Comparison of ENCODE assay signal across 10 mouse cellular contexts in the genomic region with DNA sequence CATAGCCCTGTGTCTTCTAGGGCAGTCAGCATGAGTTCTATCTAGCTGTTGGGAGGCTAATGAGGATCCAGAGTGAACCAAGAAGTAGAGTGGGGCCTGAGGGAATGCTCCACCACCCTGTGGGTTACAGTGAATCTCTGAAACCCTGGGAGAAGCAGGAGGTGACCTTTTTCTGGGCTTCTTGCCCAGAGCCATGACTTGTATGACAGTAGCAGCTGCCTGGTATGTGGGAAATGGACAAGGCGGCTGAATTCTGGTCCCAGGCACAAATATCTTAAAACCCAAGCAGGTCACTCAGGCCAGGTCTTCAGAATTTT. TPM values are rescaled to one million over a fixed set of nuclear protein-coding genes. Genes with fewer than 3 reads are reported as not detected.
DNase-seq lines count a peak whose midpoint lies in the region; ATAC-seq and TF ChIP-seq lines count a peak whose summit lies in the region.
"Had no signal": no experiment of that assay in that cellular context is flagged by ENCODE, and none has a peak within 500 bp of the region (broad histone marks: within the 10 kb centered on the region; RNA-seq: fewer than 3 reads in every experiment).

No protein-coding gene starts in this region.

- no peak overlapping the region for H3K4me3 ChIP-seq in hindbrain, embryonic 15.5 days
- no peak overlapping the region for H3K4me3 ChIP-seq in hindbrain, embryonic 11.5 days (ENCODE audit: low read depth, low read length)
- no peak overlapping the region for H3K4me3 ChIP-seq in limb, embryonic 14.5 days (replicated peaks; ENCODE audit: low read length)

- H3K4me1 ChIP-seq in hindbrain, embryonic 15.5 days (replicated peaks) = peaks cover 27% of the 10 kb centered on the region
- H3K4me1 ChIP-seq in hindbrain, embryonic 11.5 days (replicated peaks; ENCODE audit: control insufficient read depth, insufficient read depth, low read length) = no peaks in the 10 kb centered on the region; the same call in 1 of the 2 replicates
- peaks cover 15% of the 10 kb centered on the region for H3K4me1 ChIP-seq in limb, embryonic 14.5 days (ENCODE audit: control insufficient read depth, insufficient read depth, low read length)

- 90% methylated on average over 1 of the region's 1 CpGs for WGBS in hindbrain, embryonic 15.5 days
- WGBS in hindbrain, embryonic 11.5 days = 86% methylated on average over 1 of the region's 1 CpGs
- WGBS in limb, embryonic 14.5 days = 100% methylated on average over 1 of the region's 1 CpGs

- TF ChIP-seq POLR2A in limb, embryonic 14.5 days (IDR thresholded peaks at IDR 0.05; ENCODE audit: borderline replicate concordance, extremely low read depth, insufficient read depth, insufficient read length) = no peak

- ATAC-seq in hindbrain, embryonic 15.5 days (ENCODE audit: low FRiP score, low read depth) = no peak
- no peak for ATAC-seq in hindbrain, embryonic 11.5 days (ENCODE audit: low FRiP score)
- no peak for ATAC-seq in limb, embryonic 14.5 days (ENCODE audit: low FRiP score, low read depth)

- no peaks in the 10 kb centered on the region for H3K9me3 ChIP-seq in hindbrain, embryonic 15.5 days
- H3K9me3 ChIP-seq in hindbrain, embryonic 11.5 days (ENCODE audit: control insufficient read depth, low read length) = no peaks in the 10 kb centered on the region
- no peaks in the 10 kb centered on the region for H3K9me3 ChIP-seq in limb, embryonic 14.5 days (ENCODE audit: control insufficient read depth, low read length)

- no peak overlapping the region for H3K9ac ChIP-seq in hindbrain, embryonic 15.5 days
- no peak overlapping the region for H3K9ac ChIP-seq in hindbrain, embryonic 11.5 days (ENCODE audit: low read depth, low read length)
- no peak overlapping the region for H3K9ac ChIP-seq in limb, embryonic 14.5 days (ENCODE audit: low read depth, low read length, severe bottlenecking)
- H3K9ac ChIP-seq: liver, embryonic 14.5 days had no signal

- H3K27ac ChIP-seq in hindbrain, embryonic 15.5 days (replicated peaks) = no peak overlapping the region
- H3K27ac ChIP-seq in hindbrain, embryonic 11.5 days (ENCODE audit: low read depth, low read length) = no peak overlapping the region
- H3K27ac ChIP-seq in limb, embryonic 14.5 days (replicated peaks; ENCODE audit: low read depth, low read length) = no peak overlapping the region
- H3K27ac ChIP-seq: liver, embryonic 14.5 days had no signal

- H3K27me3 ChIP-seq in hindbrain, embryonic 15.5 days = peaks cover 10% of the 10 kb centered on the region; the same call in 1 of the 2 replicates
- peaks cover 20% of the 10 kb centered on the region for H3K27me3 ChIP-seq in hindbrain, embryonic 11.5 days (ENCODE audit: control insufficient read depth, insufficient read depth, low read length)
- H3K27me3 ChIP-seq in limb, embryonic 14.5 days (ENCODE audit: control insufficient read depth, insufficient read depth, low read length) = peaks cover 18% of the 10 kb centered on the region; the same call in 1 of the 2 replicates

- no peaks in the 10 kb centered on the region for H3K36me3 ChIP-seq in hindbrain, embryonic 15.5 days
- no peaks in the 10 kb centered on the region for H3K36me3 ChIP-seq in hindbrain, embryonic 11.5 days (ENCODE audit: control insufficient read depth, insufficient read depth, low read length)
- H3K36me3 ChIP-seq in limb, embryonic 14.5 days (ENCODE audit: control insufficient read depth, insufficient read depth, low read length) = no peaks in the 10 kb centered on the region

- DNase-seq in hindbrain, embryonic 11.5 days (ENCODE audit: low spot score) = no peak
- DNase-seq in NIH3T3 (ENCODE audit: low read depth) = peak; percentile 69
- peak; percentile 66 to 78 for DNase-seq in heart, adult 9 months (ENCODE audit: low spot score in 2 of 2)
- no peak for DNase-seq in limb, embryonic 14.5 days (ENCODE audit: low spot score)
- DNase-seq in right cerebral cortex, postnatal 36 days (ENCODE audit: low spot score in 2 of 2) = no peak
- no peak for DNase-seq in left cerebral cortex, adult 8-10 months (ENCODE audit: low spot score in 2 of 2)
- no peak for DNase-seq in urinary bladder, postnatal 10 days (ENCODE audit: low spot score)
- DNase-seq: right cerebral cortex, postnatal 4 days had no signal

- peak overlapping the region; percentile 99 for H3K4me2 ChIP-seq in hindbrain, embryonic 15.5 days
- H3K4me2 ChIP-seq in hindbrain, embryonic 11.5 days (replicated peaks; ENCODE audit: low read depth, low read length) = no peak overlapping the region
- H3K4me2 ChIP-seq in limb, embryonic 14.5 days (replicated peaks; ENCODE audit: low read depth, low read length, severe bottlenecking) = peak overlapping the region; percentile 29

RNA-seq across cellular contexts. Expression of a gene that starts 2.6 kb away (rescaled TPM):
- 3.9 and 4.4 TPM in 2 replicates for polyA plus RNA-seq in hindbrain, embryonic 15.5 days (2015; fragmentation: Nextera tagmentation; extraction: Ambion mirVana)
- 0.75 and 0.85 TPM in 2 replicates for polyA plus RNA-seq in hindbrain, embryonic 11.5 days (2014; fragmentation: Nextera tagmentation; extraction: Ambion mirVana)
- 2.8 and 5.4 TPM in 2 replicates for polyA plus RNA-seq in limb, embryonic 14.5 days (2012; rRNA removed)
- 4.0 and 4.8 TPM in 2 replicates for polyA plus RNA-seq in limb, embryonic 14.5 days (2014; fragmentation: Nextera tagmentation; extraction: Ambion mirVana)
- 10 to 100 TPM; 26.8 to 33.4 (median 27.4) TPM for total RNA-seq in left cerebral cortex, adult 8-10 months (2022)
- polyA plus RNA-seq: liver, embryonic 14.5 days had no signal

RNA-seq across cellular contexts. Expression of a gene that starts 10.2 kb away (rescaled TPM):
- polyA plus RNA-seq in hindbrain, embryonic 15.5 days (2015; fragmentation: Nextera tagmentation; extraction: Ambion mirVana) = 9.0 and 14.4 TPM in 2 replicates
- polyA plus RNA-seq in hindbrain, embryonic 11.5 days (2014; fragmentation: Nextera tagmentation; extraction: Ambion mirVana) = 6.8 and 7.4 TPM in 2 replicates
- 15.1 and 17.3 TPM in 2 replicates for polyA plus RNA-seq in limb, embryonic 14.5 days (2012; rRNA removed)
- polyA plus RNA-seq in limb, embryonic 14.5 days (2014; fragmentation: Nextera tagmentation; extraction: Ambion mirVana) = 19.7 and 20.2 TPM in 2 replicates
- total RNA-seq in left cerebral cortex, adult 8-10 months (2022) = 10 to 100 TPM in 2 of 4 experiments, 1 to 10 TPM in 2; 8.2 to 10.4 (median 9.9) TPM

RNA-seq across cellular contexts. Expression of a gene that starts 45.6 kb away (rescaled TPM):
- 8.0 and 8.8 TPM in 2 replicates for polyA plus RNA-seq in hindbrain, embryonic 15.5 days (2015; fragmentation: Nextera tagmentation; extraction: Ambion mirVana)
- 6.2 and 7.5 TPM in 2 replicates for polyA plus RNA-seq in hindbrain, embryonic 11.5 days (2014; fragmentation: Nextera tagmentation; extraction: Ambion mirVana)
- 11.6 and 11.9 TPM in 2 replicates for polyA plus RNA-seq in limb, embryonic 14.5 days (2012; rRNA removed)
- 11.7 and 12.5 TPM in 2 replicates for polyA plus RNA-seq in limb, embryonic 14.5 days (2014; fragmentation: Nextera tagmentation; extraction: Ambion mirVana)
- total RNA-seq in left cerebral cortex, adult 8-10 months (2022) = 1 to 10 TPM; 3.2 to 4.4 (median 3.3) TPM

Comparison
In these comparisons a context has a peak if more than half of its experiments do, and no peak if none do; other contexts are left out.
1. DNase-seq: peak in NIH3T3 (single experiment) and heart, adult 9 months (2 of 2); none in hindbrain, embryonic 11.5 days (single experiment), limb, embryonic 14.5 days (single experiment), right cerebral cortex, postnatal 36 days (0 of 2), left cerebral cortex, adult 8-10 months (0 of 2) and urinary bladder, postnatal 10 days (single experiment).